12 mouse cellular contexts compared by ENCODE assay signal in the genomic region with DNA sequence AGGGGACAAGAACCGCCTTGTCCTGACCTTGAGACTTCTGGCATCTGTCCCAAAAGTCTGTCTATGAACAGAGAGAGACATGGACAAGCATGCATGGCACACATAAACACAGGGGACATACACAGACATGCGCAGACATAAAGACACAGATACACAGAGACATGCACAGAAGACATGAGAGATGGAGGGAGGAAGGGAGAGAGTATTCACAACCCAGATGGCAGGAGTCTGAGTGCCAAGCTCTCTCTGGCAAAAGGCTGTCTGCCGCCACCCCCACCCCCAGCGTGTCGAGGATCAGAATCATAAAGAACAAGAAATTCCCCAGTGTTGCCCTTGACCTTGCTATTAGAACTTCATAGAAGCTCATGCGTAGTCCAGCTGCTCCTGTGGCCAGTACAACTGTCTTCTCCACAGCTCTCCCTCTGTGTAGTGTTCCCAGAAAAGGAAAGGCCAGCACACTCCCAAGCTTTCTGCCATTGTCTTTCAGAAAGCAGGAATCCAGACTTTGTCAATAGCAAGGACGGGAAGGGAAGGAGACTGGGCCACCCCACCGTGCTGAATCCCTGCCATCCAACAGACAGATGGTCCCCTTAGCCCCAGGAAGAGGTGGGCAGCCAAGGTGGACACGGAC.
DNase-seq lines count a peak whose midpoint lies in the region; ATAC-seq and TF ChIP-seq lines count a peak whose summit lies in the region.
"Had no signal": no experiment of that assay in that cellular context is flagged by ENCODE, and none has a peak within 500 bp of the region (broad histone marks: within the 10 kb centered on the region; RNA-seq: fewer than 3 reads in every experiment).

No protein-coding gene starts in this region.

- no peak for TF ChIP-seq CTCF in lung, embryonic 14.5 days (IDR thresholded peaks at IDR 0.05; ENCODE audit: low read depth)
- TF ChIP-seq CTCF in lung, adult 2 months (IDR thresholded peaks at IDR 0.05; ENCODE audit: insufficient read depth, low read length): no peak
- no peak for TF ChIP-seq CTCF in brain, embryonic 14.5 days (IDR thresholded peaks at IDR 0.05; ENCODE audit: borderline replicate concordance, extremely low read depth, insufficient read depth, insufficient read length)

- H3K4me3 ChIP-seq in lung, embryonic 14.5 days (ENCODE audit: low read depth, low read length): no peak overlapping the region
- no peak overlapping the region for H3K4me3 ChIP-seq in lung, adult 2 months (replicated peaks; ENCODE audit: extremely low read depth, low read depth, low read length)
- H3K4me3 ChIP-seq: heart, embryonic 13.5 days; limb, embryonic 15.5 days; neural tube, embryonic 12.5 days had no signal

- no peak for TF ChIP-seq POLR2A in lung, adult 2 months (IDR thresholded peaks at IDR 0.05; ENCODE audit: borderline replicate concordance, extremely low read depth, low read depth, low read length)
- no peak for TF ChIP-seq POLR2A in brain, embryonic 14.5 days (IDR thresholded peaks at IDR 0.05; ENCODE audit: borderline replicate concordance, extremely low read depth, insufficient read depth, insufficient read length, poor library complexity, severe bottlenecking)

- no peaks in the 10 kb centered on the region for H3K4me1 ChIP-seq in lung, embryonic 14.5 days (ENCODE audit: insufficient read depth)
- H3K4me1 ChIP-seq in lung, adult 2 months (ENCODE audit: control insufficient read depth, insufficient read depth, low read length): no peaks in the 10 kb centered on the region

- peak; percentile 23 for DNase-seq in lung, embryonic 14.5 days
- DNase-seq in lung, adult 2 months: no peak
- DNase-seq in brain, embryonic 14.5 days (ENCODE audit: low read depth): peak; percentile 81
- peak; percentile 89 for DNase-seq in cerebellum, adult 9-10 months
- peak; percentile 71 for DNase-seq in layer of hippocampus, adult 9-11 months
- no peak for DNase-seq in embryo, embryonic 9.5 days (ENCODE audit: extremely low spot score)
- no peak for DNase-seq in heart, adult 8-10 months (ENCODE audit: low spot score)

- no peak overlapping the region for H3K4me2 ChIP-seq in lung, embryonic 14.5 days
- H3K4me2 ChIP-seq: heart, embryonic 13.5 days; limb, embryonic 15.5 days; neural tube, embryonic 12.5 days had no signal

- no peak overlapping the region for H3K9ac ChIP-seq in lung, embryonic 14.5 days
- H3K9ac ChIP-seq: heart, embryonic 13.5 days; limb, embryonic 15.5 days; neural tube, embryonic 12.5 days had no signal

- H3K36me3 ChIP-seq in lung, embryonic 14.5 days (ENCODE audit: insufficient read depth): no peaks in the 10 kb centered on the region
- H3K36me3 ChIP-seq: heart, embryonic 13.5 days; limb, embryonic 15.5 days; neural tube, embryonic 12.5 days had no signal

- H3K27me3 ChIP-seq in lung, embryonic 14.5 days (ENCODE audit: insufficient read depth, low read length): no peaks in the 10 kb centered on the region
- H3K27me3 ChIP-seq: heart, embryonic 13.5 days; limb, embryonic 15.5 days; neural tube, embryonic 12.5 days had no signal

- no peak overlapping the region for H3K27ac ChIP-seq in lung, embryonic 14.5 days (ENCODE audit: low read depth)
- H3K27ac ChIP-seq: heart, embryonic 13.5 days; limb, embryonic 15.5 days; neural tube, embryonic 12.5 days; stomach, postnatal 0 days had no signal

- H3K9me3 ChIP-seq in lung, embryonic 14.5 days (ENCODE audit: low read depth, low read length): no peaks in the 10 kb centered on the region
- H3K9me3 ChIP-seq: heart, embryonic 13.5 days; limb, embryonic 15.5 days; neural tube, embryonic 12.5 days had no signal

- 69% methylated on average over 9 of the region's 9 CpGs for WGBS in lung, embryonic 14.5 days
- 62% methylated on average over 9 of the region's 9 CpGs for WGBS in lung, adult 2 months

- ATAC-seq in lung, embryonic 14.5 days (ENCODE audit: insufficient read depth): no peak
- ATAC-seq: activated CD4-positive, CD25-positive, alpha-beta regulatory T cell, adult 4 months had no signal

Comparison
In these comparisons a context has a peak if more than half of its experiments do, and no peak if none do; other contexts are left out.
1. DNase-seq: peak in lung, embryonic 14.5 days (single experiment), brain, embryonic 14.5 days (single experiment), cerebellum, adult 9-10 months (single experiment) and layer of hippocampus, adult 9-11 months (single experiment); none in lung, adult 2 months (single experiment), embryo, embryonic 9.5 days (single experiment) and heart, adult 8-10 months (single experiment).